Mouse (Mus musculus) embryonic facial prominence, embryonic 12.5 days (tissue): ENCODE results near the gene Snapc5. TPM values are rescaled to one million over a fixed set of nuclear protein-coding genes. Genes with fewer than 3 reads are reported as not detected.
"Not testable (repeated sequence)": the region's sequence is repeated elsewhere in the genome, so short reads cannot be mapped to it uniquely, and the experiment has no call there.

ENCODE experiments used
- ATAC-seq: fragments of 200-750 bp; cut with Nextera tagmentation; 2 replicates; pipeline ENCODE4 v1.8.0; 2017; ENCODE audit not compliant: insufficient number of reproducible peaks, insufficient read depth, low FRiP score, low TSS enrichment
- H3K27ac ChIP-seq: fragments of 300-500 bp; sonication (generic); 2 replicates; pipeline ENCODE4 v1.5.1; 2016; ENCODE audit warnings: mild to moderate bottlenecking
- H3K27me3 ChIP-seq: fragments of 300-500 bp; sonication (generic); 2 replicates; pipeline ENCODE4 v1.6.1; 2016; ENCODE audit warnings: mild to moderate bottlenecking, moderate library complexity
- H3K36me3 ChIP-seq: fragments of 300-500 bp; sonication (generic); 2 replicates; pipeline ENCODE4 v1.6.1; 2016; ENCODE audit warnings: mild to moderate bottlenecking
- H3K4me1 ChIP-seq: fragments of 300-500 bp; sonication (generic); 2 replicates; pipeline ENCODE4 v1.6.1; 2016
- H3K4me2 ChIP-seq: fragments of 300-500 bp; sonication (generic); replicated peaks from 2 replicates; pipeline ENCODE4 v1.6.1; 2016; ENCODE audit warnings: mild to moderate bottlenecking, moderate library complexity
- H3K4me3 ChIP-seq: fragments of 300-500 bp; sonication (generic); 2 replicates; pipeline ENCODE4 v1.5.1; 2016; ENCODE audit warnings: mild to moderate bottlenecking
- H3K9ac ChIP-seq: fragments of 300-500 bp; sonication (generic); 2 replicates; pipeline ENCODE4 v1.6.1; 2016; ENCODE audit warnings: mild to moderate bottlenecking, moderate library complexity
- H3K9me3 ChIP-seq: fragments of 300-500 bp; sonication (generic); 2 replicates; pipeline ENCODE4 v1.6.1; 2016; ENCODE audit warnings: mild to moderate bottlenecking, moderate library complexity
- whole genome bisulfite sequencing: fragments of 180-500 bp; shearing (Covaris S2); methylation state at CpG from one replicate; pipeline ENCODE4 v1.1.7; 2016; 5-methylcytosine and 5-hydroxymethylcytosine counted together
- polyA plus RNA-seq: library from polyadenylated mRNA; unstranded; fragments of >200 nt; fragmentation: Nextera tagmentation; extraction: Ambion mirVana; gene quantifications from 2 replicates; pipeline ENCODE4 v1.2.1, GENCODE M21; 2016

The Snapc5 gene
- 28.9 and 29.5 TPM in 2 replicates for polyA plus RNA-seq

DNA sequence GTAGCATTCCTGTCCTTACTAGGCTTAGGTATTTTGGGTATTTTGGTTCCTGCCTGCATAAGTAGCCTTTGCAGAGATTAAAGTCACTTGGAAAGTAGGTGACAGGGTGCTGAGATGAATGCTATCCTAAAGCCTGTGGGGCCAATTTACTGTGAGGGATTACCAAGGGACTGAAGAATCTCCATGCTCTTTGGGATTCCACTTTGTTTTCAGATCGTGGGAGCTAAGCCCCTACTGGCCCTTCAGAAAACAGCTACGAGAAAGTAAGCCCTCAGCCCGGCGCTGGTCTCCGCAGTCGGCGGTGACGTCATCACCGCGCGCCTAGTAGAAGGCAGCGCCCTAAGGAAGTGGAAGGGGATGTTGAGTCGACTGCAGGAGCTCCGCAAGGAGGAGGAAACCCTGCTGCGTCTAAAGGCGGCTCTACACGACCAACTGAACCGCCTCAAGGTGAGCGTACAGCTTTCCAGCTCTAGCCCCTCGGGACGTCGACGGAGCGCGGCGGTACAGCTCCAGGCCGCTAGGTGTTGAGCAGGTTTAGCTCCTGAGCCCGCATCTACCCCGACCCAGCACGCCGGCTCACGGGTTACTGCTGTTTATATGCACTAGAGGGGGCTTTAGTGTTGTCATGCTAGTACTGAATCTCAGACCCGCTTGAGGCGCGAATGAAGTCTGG, at the start of gene Snapc5:
Gene Snapc5, plus strand, starts transcription at position 301 of the 673 bp plus-strand sequence.
- H3K27me3 ChIP-seq: no peaks in the 10 kb centered on the region
- H3K27ac ChIP-seq: peak within 1 kb of the TSS; percentile 78
- H3K9me3 ChIP-seq: no peaks in the 10 kb centered on the region
- peak within 1 kb of the TSS; percentile 59 for H3K4me3 ChIP-seq
- peaks cover 56% of the 10 kb centered on the region for H3K36me3 ChIP-seq
- H3K4me2 ChIP-seq: peak within 1 kb of the TSS; percentile 57
- ATAC-seq: peak; percentile 88
- H3K9ac ChIP-seq: peak within 1 kb of the TSS; percentile 62
- under 1% methylated on average over 35 of the region's 35 CpGs for WGBS
- peaks cover 13% of the 10 kb centered on the region for H3K4me1 ChIP-seq

DNA sequence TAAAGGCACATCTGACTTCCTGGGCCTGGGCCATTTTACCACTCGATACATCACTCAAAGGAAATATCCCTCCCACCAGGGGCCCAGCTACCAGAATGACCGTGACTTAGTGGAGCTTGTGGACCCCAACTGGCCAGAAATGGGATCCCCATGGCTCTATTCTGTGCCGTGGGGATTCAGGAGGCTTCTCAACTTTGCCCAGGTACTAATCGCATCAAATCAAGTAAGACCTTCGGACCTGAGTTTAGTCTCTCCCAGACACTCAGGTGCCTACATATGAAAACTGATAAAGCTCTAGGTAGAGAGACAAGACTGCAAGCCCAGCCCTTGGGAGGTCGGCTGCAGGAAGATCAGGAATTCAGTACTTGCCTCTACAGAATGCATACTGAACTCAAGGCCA, 47.5 kb upstream of the Snapc5 start:
- Histone ChIP-seq H3K4me3 (no peak overlapping the region), H3K4me2 (no peak overlapping the region), H3K36me3 (peaks cover 10% of the 10 kb centered on the region; the same call in 1 of the 2 replicates), H3K27ac (no peak overlapping the region), H3K9ac (no peak overlapping the region), H3K4me1 (0 out of 2 replicates have a peak, but pooled peaks cover under 1% of the 10 kb centered on the region), H3K27me3 (no peaks in the 10 kb centered on the region), H3K9me3 (no peaks in the 10 kb centered on the region)
- WGBS: 82% methylated on average over 6 of the region's 6 CpGs
- no peak for ATAC-seq

- not testable (repeated sequence) for H3K4me3 ChIP-seq, ATAC-seq, H3K9me3 ChIP-seq, H3K9ac ChIP-seq, H3K4me1 ChIP-seq, H3K4me2 ChIP-seq, H3K27me3 ChIP-seq, H3K27ac ChIP-seq
- peaks cover 39% of the 10 kb centered on the region for H3K36me3 ChIP-seq
- WGBS: 5% methylated on average over 6 of the region's 6 CpGs
These were observed 40.2 kb upstream of the Snapc5 start for GRCm38 (mm10) chr9:64138896-64139295.

DNA sequence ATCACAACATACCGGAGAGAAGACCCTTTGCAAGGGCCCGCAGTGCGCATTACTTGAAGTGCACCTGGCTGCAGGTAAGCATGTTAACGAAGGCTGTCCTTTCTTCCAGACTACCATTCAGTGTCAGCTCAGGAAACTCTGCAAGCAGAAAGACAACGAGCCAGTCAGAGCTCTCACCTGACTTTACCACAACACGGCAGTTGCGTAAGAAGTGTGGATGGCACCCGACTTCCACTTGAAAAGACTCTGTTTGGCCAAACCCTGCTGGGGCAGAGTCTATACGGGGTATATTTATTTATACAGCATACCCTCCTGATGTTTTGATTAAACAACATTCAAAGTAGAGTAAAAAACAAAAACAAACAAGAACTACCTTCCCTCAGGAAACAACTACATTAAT, 39.2 kb upstream of the Snapc5 start:
- H3K4me2 ChIP-seq: no peak overlapping the region
- peaks cover 39% of the 10 kb centered on the region for H3K36me3 ChIP-seq
- no peak overlapping the region for H3K9ac ChIP-seq
- no peaks in the 10 kb centered on the region for H3K4me1 ChIP-seq
- ATAC-seq: no peak
- no peaks in the 10 kb centered on the region for H3K9me3 ChIP-seq
- H3K27ac ChIP-seq: no peak overlapping the region
- no peaks in the 10 kb centered on the region for H3K27me3 ChIP-seq
- WGBS: 91% methylated on average over 9 of the region's 9 CpGs
- H3K4me3 ChIP-seq: no peak overlapping the region

DNA sequence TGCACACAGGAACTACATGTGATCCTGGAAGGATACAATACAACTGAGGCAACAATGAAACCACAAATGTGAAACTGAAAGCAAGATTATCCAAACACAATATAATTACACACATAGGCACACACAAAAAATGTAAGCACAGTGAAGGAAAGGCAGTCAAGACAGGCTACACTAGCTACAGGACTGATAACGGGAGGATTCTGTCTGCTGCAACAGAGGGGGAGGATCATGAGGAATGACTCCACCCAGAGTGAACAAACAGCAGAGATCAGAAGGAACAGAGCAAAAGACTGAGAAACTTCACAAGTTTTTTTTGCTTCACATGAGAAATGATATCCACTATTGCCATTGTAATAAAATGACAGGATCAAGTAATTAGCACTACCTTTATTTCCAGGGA, 22.4 kb upstream of the Snapc5 start:
- no peak for ATAC-seq
- Histone ChIP-seq H3K4me2 (no peak overlapping the region), H3K9me3 (no peaks in the 10 kb centered on the region), H3K9ac (no peak overlapping the region), H3K36me3 (peaks cover 48% of the 10 kb centered on the region), H3K27me3 (no peaks in the 10 kb centered on the region), H3K27ac (no peak overlapping the region), H3K4me1 (no peaks in the 10 kb centered on the region), H3K4me3 (no peak overlapping the region)
- 88% methylated on average over 1 of the region's 1 CpGs for WGBS

DNA sequence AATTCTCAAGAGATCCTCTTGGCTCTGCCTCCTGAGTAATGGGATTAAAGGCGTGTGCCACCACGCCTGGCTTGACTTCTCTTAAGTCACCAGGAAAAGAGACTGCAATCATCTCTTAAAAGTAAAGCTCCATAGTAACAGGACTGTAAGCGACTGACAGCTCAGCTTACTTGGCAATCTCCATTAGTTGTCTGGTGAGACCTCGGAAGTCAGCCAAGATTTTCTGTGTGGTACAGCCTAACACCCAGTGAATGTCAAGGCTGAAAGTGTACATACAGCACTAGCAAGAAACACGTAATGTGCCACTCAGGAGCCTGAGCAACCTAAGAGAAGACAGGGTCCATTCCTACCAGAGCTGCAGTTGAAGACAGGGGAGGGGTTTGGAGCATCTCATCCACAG, 18.6 kb upstream of the Snapc5 start:
- no peaks in the 10 kb centered on the region for H3K4me1 ChIP-seq

DNA sequence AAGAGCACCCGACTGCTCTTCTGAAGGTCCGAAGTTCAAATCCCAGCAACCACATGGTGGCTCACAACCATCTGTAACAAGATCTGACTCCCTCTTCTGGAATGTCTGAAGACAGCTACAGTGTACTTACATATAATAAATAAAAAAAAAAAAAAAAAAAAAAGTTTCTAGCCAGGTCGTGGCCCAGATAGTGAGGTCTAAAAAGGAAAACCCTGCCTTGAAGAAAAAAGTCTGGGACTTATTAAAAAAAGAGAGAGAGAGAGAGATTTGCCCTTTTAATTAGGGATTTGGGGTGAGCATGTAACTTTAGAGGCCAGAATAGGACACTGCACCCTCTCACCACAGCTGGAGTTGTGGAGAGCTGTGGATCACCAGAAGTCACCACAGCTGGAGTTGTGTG, 9.1 kb upstream of the Snapc5 start:
- 90% methylated on average over 3 of the region's 3 CpGs for WGBS
- not testable (repeated sequence) for H3K27ac ChIP-seq, H3K4me2 ChIP-seq, ATAC-seq, H3K36me3 ChIP-seq, H3K9ac ChIP-seq, H3K9me3 ChIP-seq, H3K4me3 ChIP-seq, H3K27me3 ChIP-seq
- H3K4me1 ChIP-seq: peaks cover 12% of the 10 kb centered on the region

More for the DNA sequence above, 18.6 kb upstream of the Snapc5 start:
- H3K9ac ChIP-seq: no peak overlapping the region
- no peaks in the 10 kb centered on the region for H3K9me3 ChIP-seq
- no peak overlapping the region for H3K27ac ChIP-seq
- no peaks in the 10 kb centered on the region for H3K27me3 ChIP-seq
- WGBS: 93% methylated on average over 5 of the region's 5 CpGs
- ATAC-seq: no peak
- peaks cover 38% of the 10 kb centered on the region for H3K36me3 ChIP-seq
- no peak overlapping the region for H3K4me2 ChIP-seq
- no peak overlapping the region for H3K4me3 ChIP-seq

GRCm38 (mm10) chr9:64172145-64172815, 6.8 kb upstream of the Snapc5 start:
- H3K36me3 ChIP-seq: peaks cover 27% of the 10 kb centered on the region
- H3K9ac ChIP-seq: peak overlapping the region; percentile 88
- H3K9me3 ChIP-seq: no peaks in the 10 kb centered on the region
- H3K27me3 ChIP-seq: no peaks in the 10 kb centered on the region
- peaks cover 14% of the 10 kb centered on the region for H3K4me1 ChIP-seq
- H3K27ac ChIP-seq: peak overlapping the region; percentile 93
- ATAC-seq: 0 out of 2 replicates have a peak, but pooled peaks have one; percentile 41
- peak overlapping the region; percentile 83 for H3K4me2 ChIP-seq
- 3% methylated on average over 18 of the region's 18 CpGs for WGBS
- H3K4me3 ChIP-seq: peak overlapping the region; percentile 94

DNA sequence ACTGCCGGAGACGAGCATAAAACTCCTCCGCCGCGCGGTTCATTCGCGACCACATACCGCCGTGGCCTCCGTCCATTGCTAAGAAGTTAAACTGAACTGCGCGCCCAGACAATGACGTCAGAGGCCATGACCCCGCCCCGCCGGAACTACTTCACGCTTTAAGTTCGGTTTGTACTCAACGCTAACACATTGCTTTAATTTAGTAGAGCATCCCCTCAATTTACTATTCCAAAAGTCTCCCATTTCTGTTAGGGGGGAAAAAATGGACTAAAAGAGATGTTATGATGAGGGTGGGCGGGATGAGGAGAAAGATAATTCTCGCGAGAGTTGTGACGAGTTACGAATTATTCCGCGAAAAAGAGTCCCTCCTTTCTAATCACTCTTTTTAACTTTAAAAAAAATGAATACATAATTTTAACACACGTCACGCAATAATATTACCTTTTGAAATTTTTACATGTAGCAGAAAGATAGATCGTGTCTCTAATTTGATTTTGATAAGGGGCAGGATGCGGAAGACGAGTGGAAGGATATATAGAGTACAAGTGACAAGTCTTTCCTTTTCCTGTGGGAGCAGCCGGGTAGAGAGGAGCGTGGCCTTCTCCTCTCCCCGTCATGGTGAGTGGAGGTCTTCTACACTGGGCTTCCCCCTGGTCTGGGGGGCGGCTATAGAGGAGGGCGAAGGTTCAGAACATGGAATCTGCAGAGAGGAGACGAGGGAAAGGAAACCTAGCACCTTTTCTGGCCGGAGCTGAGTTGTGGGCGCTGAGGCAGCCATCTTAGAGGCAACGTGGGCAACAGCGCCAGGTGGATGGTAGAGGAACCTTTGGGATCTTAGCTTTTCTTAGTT, 6.0 kb upstream of the Snapc5 start, which contains the start of the genes Zwilch and Rpl4:
Gene Zwilch, minus strand, starts transcription at position 289 of the 850 bp plus-strand sequence.
Gene Rpl4, plus strand, starts transcription at position 560 of the 850 bp plus-strand sequence.
- H3K9ac ChIP-seq: peak within 1 kb of the TSS; percentile 88
- peak within 1 kb of the TSS; percentile 93 for H3K27ac ChIP-seq
- H3K27me3 ChIP-seq: no peaks in the 10 kb centered on the region
- H3K4me3 ChIP-seq: peak within 1 kb of the TSS; percentile 94
- peaks cover 34% of the 10 kb centered on the region for H3K36me3 ChIP-seq
- H3K4me2 ChIP-seq: peak within 1 kb of the TSS; percentile 83
- ATAC-seq: peak; percentile 77; the same call in 1 of the 2 replicates
- under 1% methylated on average over 42 of the region's 42 CpGs for WGBS
- H3K4me1 ChIP-seq: peaks cover 14% of the 10 kb centered on the region
- H3K9me3 ChIP-seq: no peaks in the 10 kb centered on the region

GRCm38 (mm10) chr9:64173666-64174220, 5.3 kb upstream of the Snapc5 start:
- Histone ChIP-seq H3K4me1 (peaks cover 14% of the 10 kb centered on the region), H3K27ac (peak overlapping the region; percentile 93), H3K27me3 (no peaks in the 10 kb centered on the region), H3K4me2 (peak overlapping the region; percentile 83), H3K9ac (peak overlapping the region; percentile 88), H3K4me3 (peak overlapping the region; percentile 94), H3K36me3 (peaks cover 38% of the 10 kb centered on the region), H3K9me3 (no peaks in the 10 kb centered on the region)
- under 1% methylated on average over 16 of the region's 16 CpGs for WGBS
- no peak for ATAC-seq

- peak overlapping the region; percentile 88 for H3K9ac ChIP-seq
- H3K27me3 ChIP-seq: no peaks in the 10 kb centered on the region
- no peaks in the 10 kb centered on the region for H3K9me3 ChIP-seq
- peak overlapping the region; percentile 94 for H3K4me3 ChIP-seq
- H3K36me3 ChIP-seq: peaks cover 38% of the 10 kb centered on the region
- H3K4me2 ChIP-seq: peak overlapping the region; percentile 83
- ATAC-seq: no peak
- H3K4me1 ChIP-seq: peaks cover 14% of the 10 kb centered on the region
- no peak overlapping the region for H3K27ac ChIP-seq
These were observed 4.7 kb upstream of the Snapc5 start for GRCm38 (mm10) chr9:64174341-64174740.
